Mouse (Mus musculus) G1E-ER4 (cell line): Measurements from ENCODE around the gene Kcnq2. TPM values are rescaled to one million over a fixed set of nuclear protein-coding genes. Genes with fewer than 3 reads are reported as not detected.

Source experiments
- GATA1 ChIP-seq: IDR thresholded peaks from one replicate; pipeline ENCODE4 v1.8.0; 2012; ENCODE audit warnings: low read length, inconsistent platforms
- polyA plus RNA-seq: library from polyadenylated mRNA; stranded (reverse); fragments of >175 nt; gene quantifications from 2 replicates; pipeline ENCODE4 v1.2.3, GENCODE M21; 2012

Kcnq2 gene
- polyA plus RNA-seq, 1 experiment = not detected

DNA sequence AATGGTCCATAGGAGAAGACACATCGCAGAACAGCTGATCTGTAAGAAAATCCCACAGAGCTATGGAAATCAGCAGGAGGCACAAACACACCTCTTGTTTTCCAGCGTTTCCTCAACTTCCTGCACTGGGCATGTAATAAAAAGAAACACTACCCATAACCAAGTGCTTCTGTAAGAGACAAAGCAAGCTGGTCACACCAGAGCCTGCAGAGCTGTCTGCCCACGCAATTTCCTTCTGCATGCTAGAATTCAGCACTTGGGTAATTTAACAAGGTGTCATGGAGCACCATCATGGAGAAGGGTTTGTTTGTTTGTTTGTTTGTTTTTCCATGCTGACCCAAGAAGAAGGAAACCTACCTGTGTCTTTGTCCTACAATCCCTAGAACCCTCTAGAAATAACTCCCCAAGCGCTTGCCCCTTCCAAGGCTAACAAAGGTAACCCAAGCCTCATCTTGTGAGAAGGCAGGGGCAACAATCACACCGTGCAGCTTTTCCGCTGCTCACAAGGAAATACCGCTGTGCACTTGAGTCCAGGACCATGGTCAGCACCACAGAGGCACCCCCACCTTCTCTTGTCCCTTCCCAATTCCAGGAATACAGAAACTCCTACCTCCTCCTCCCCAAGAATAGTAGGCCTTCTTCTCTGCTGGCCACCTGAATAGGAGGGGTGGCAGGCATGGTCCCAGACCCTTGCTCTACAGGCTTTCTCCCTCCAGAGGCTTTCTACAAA is 9.2 kb downstream of the Kcnq2 start:
- no peak for TF ChIP-seq GATA1

GRCm38 (mm10) chr2:181122642-181123041 is 12.5 kb downstream of the Kcnq2 start:
- TF ChIP-seq GATA1 = no peak

DNA sequence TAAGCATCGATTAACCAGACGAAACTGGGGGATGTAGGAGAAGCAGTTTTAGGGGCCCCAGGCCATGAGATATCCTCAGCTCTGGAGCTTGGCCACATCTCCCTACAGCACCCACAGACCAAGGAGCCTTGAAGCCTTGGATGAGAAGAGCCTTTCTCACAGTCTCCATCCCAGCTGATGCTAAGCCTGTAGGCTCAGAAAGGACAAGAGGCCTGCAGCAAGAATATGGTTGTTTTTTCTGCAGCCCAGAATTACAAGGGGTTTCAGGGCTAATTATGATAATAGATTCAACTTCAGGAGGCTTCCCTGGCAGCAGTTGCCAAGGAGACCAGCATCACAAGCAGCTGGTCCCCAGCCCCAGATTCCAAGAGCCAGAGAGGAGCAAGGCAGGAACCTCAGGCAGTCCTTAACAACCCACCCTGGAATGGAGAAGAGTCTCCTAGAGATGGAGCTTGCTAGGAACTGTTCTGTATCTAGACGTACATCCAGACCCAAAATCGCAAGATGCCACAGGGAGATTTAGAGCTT is 14.1 kb downstream of the Kcnq2 start:
- no peak for TF ChIP-seq GATA1

- no peak for TF ChIP-seq GATA1
Measured at GRCm38 (mm10) chr2:181119952-181120351, 15.1 kb downstream of the Kcnq2 start.

GRCm38 (mm10) chr2:181116436-181116835 is 18.7 kb downstream of the Kcnq2 start:
- TF ChIP-seq GATA1 = no peak

- no peak for TF ChIP-seq GATA1
Measured at GRCm38 (mm10) chr2:181115367-181115766, 19.7 kb downstream of the Kcnq2 start.

DNA sequence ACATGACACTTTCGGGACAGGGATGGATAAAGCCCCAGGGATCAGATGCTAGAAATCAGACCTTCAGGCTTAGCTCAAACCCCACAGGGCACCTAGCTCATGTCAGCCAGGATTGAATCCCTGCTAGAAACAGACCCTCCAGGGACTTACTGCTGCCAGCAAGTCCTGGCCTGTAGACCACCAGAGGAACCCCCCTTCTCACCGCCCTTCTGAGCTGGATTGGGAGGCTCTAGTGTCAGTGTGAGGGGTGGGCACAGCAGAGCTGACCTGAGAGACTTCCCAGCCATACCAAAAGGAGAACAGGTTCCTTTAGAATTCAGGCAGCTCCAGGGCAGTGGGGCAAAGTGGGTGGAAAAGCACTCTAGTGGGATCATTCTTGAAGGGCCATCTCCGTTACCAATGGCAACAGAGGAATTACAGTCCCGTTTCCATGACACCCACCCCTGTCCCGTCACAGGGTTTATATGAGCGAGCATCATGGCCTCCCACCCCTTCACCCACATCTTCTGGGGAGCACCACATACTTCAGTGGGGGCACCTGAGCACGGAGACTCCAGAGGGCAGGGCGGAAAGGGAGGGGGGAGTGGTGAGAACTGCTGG is 21.2 kb downstream of the Kcnq2 start:
- no peak for TF ChIP-seq GATA1

DNA sequence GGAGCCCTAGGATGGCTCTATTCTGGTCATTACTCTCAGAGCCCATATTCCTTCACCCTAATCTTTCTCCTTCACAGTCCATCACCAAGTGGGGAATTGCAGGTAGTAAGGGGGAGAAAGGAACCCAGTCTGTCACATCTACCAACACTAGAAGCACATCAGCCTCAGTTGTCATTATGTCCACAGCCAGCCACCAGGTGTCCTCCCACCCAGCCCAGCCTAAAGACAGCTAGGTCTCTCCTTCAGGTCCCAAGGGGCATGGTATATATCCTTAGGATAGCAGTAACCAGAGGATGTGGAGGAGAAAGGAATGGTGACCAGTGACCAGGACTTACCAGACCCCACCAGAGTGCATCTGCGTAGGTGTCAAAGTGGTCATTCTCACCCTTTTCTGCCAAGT is 23.4 kb downstream of the Kcnq2 start:
- no peak for TF ChIP-seq GATA1

DNA sequence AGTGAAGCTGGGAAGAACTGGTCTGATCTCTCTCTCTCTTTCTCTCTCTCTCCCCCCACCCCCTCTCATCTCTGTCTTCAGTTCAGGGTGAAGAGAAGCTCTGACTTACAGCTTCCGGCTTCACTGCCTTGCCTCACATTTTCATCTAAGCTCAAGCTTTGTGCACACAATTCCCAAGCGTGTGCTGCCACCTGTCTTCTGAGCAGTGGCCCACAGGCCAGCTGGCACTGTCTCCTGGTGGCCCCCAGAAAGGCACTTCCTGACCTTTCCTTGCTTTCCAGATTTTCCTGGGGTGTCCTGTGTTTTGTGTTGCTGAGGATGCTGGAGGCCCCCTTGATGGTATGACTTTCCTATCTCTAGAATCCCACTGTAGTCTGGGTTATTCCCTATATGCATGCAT is 31.0 kb downstream of the Kcnq2 start:
- no peak for TF ChIP-seq GATA1

GRCm38 (mm10) chr2:181102161-181102560 is 32.9 kb downstream of the Kcnq2 start:
- TF ChIP-seq GATA1 = no peak

DNA sequence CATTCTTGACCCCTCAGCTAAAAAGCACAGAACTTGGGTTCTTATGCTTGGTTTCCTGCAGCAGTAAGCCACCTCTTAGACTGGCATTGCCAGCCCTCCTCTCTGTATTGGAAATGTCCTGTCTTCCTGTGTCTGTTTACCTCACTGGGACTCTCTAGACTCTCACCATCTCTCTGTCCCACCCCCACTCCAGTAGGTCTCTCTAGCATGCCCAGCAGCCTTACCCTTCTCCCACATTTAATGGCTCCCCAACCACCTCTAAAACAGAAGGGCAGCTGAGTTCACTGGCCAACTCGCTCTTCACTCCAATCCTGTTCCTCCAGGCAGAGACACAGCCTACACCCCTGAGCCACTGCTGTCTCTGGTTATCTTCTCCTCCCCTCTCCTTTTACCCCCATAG is 33.5 kb downstream of the Kcnq2 start:
- no peak for TF ChIP-seq GATA1

GRCm38 (mm10) chr2:181100087-181100486 is 35.0 kb downstream of the Kcnq2 start:
- TF ChIP-seq GATA1 = no peak

- TF ChIP-seq GATA1 = no peak
Measured at GRCm38 (mm10) chr2:181090123-181090522, 45.0 kb downstream of the Kcnq2 start.

- no peak for TF ChIP-seq GATA1
Measured at GRCm38 (mm10) chr2:181084997-181085396, 50.1 kb downstream of the Kcnq2 start.

GRCm38 (mm10) chr2:181083945-181084344 is 51.2 kb downstream of the Kcnq2 start:
- TF ChIP-seq GATA1 = no peak

DNA sequence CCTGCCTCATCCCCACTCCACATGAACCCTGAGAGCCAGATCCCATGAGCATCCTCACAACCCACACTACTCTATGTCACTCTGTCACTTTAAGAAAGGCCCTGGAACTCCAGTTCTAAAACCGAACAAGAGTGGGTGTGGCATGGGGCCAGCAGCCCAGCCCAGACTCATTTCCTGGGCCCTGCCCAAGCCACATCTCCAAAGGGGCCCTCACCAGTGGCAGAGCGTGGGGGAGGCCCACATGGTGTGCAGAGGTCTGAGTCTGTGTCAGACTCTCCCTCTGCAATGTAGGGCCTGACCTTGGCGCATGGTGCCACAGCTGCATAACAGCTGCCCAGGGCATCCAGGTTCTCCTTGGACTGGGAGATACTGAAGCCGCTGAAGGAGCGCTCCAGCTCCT is 54.2 kb downstream of the Kcnq2 start:
- TF ChIP-seq GATA1 = no peak

- no peak for TF ChIP-seq GATA1
Measured at GRCm38 (mm10) chr2:181079518-181079917, 55.6 kb downstream of the Kcnq2 start.
